18 mouse cellular contexts compared by ENCODE assay signal in genomic region chr16:13480221-13480620, GRCm38 (mm10).
DNase-seq lines count a peak whose midpoint lies in the region; TF ChIP-seq lines count a peak whose summit lies in the region.
"Had no signal": no experiment of that assay in that cellular context is flagged by ENCODE, and none has a peak within 500 bp of the region (broad histone marks: within the 10 kb centered on the region; RNA-seq: fewer than 3 reads in every experiment).

No protein-coding gene starts in this region.

- peak overlapping the region; percentile 52 for H3K27ac ChIP-seq in gastrocnemius, adult 2 months
- peak overlapping the region; percentile 90 for H3K27ac ChIP-seq in brown adipose tissue, adult 24 weeks (replicated peaks; ENCODE audit: low read depth, low read length)
- H3K27ac ChIP-seq: embryonic facial prominence, embryonic 15.5 days; forebrain, embryonic 10.5 days; hindbrain, embryonic 12.5 days had no signal

- no peak overlapping the region for H3K4me3 ChIP-seq in gastrocnemius, adult 2 months
- no peak overlapping the region for H3K4me3 ChIP-seq in brown adipose tissue, adult 24 weeks (ENCODE audit: insufficient read depth, low read depth, low read length)
- H3K4me3 ChIP-seq: embryonic facial prominence, embryonic 15.5 days; erythroblast, embryonic 14.5 days; forebrain, embryonic 10.5 days; heart, embryonic 12.5 days; hindbrain, embryonic 12.5 days had no signal

- peaks cover 8% of the 10 kb centered on the region for H3K4me1 ChIP-seq in brown adipose tissue, adult 24 weeks (ENCODE audit: control insufficient read depth, insufficient read depth, insufficient read length, low read length)
- H3K4me1 ChIP-seq: embryonic facial prominence, embryonic 15.5 days; forebrain, embryonic 10.5 days; heart, embryonic 12.5 days; hindbrain, embryonic 12.5 days had no signal

- peak; percentile 59 for DNase-seq in gastrocnemius, adult 2 months
- no peak for DNase-seq in gastrocnemius, postnatal 4 days (ENCODE audit: low spot score in 2 of 2)
- DNase-seq in adipocyte (ENCODE audit: low spot score) (peak; percentile 80), MN1 (ENCODE audit: low spot score) (no peak)
- peak; percentile 78 for DNase-seq in adrenal gland, postnatal 10 days
- no peak for DNase-seq in thymus, postnatal 36 days
- DNase-seq in heart, postnatal 36 days, result no peak
- DNase-seq: cerebellum, adult 8-10 months; cerebellum, postnatal 14 days; embryo, embryonic 11 days; heart, postnatal 4 days; kidney, adult 8-10 months had no signal

- intact Hi-C loops in gastrocnemius, adult 2 months (cut with DNase I), result no loop called here
- intact Hi-C loops in heart, postnatal 36 days (cut with DNase I), result no loop called here

- TF ChIP-seq CTCF in gastrocnemius, adult 2 months (IDR thresholded peaks at IDR 0.05), result no peak

Comparison
In these comparisons a context has a peak if more than half of its experiments do, and no peak if none do; other contexts are left out.
1. DNase-seq: peak in gastrocnemius, adult 2 months (single experiment), adipocyte (single experiment) and adrenal gland, postnatal 10 days (single experiment); none in gastrocnemius, postnatal 4 days (0 of 2), thymus, postnatal 36 days (0 of 2), heart, postnatal 36 days (0 of 2) and MN1 (single experiment).